Mouse (Mus musculus): ENCODE results near the gene 4933407L21Rik.

The 4933407L21Rik gene

GRCm38 (mm10) chr1:85959129-85959888 lies 31.0 kb downstream of the 4933407L21Rik start:
- DNase-seq (ENCODE audit: low read depth, low spot score) = no peak

- no peak for DNase-seq (ENCODE audit: low read depth, low spot score)
Observed at GRCm38 (mm10) chr1:85959889-85960276, 31.6 kb downstream of the 4933407L21Rik start.

GRCm38 (mm10) chr1:85960873-85961272 lies 32.6 kb downstream of the 4933407L21Rik start, which contains the start of gene Gpr55:
TSS of gene Gpr55 (minus strand) at chr1:85961007.
- DNase-seq (ENCODE audit: low read depth, low spot score) = peak; percentile 62

- DNase-seq (ENCODE audit: low read depth, low spot score) = peak; percentile 67
Observed at GRCm38 (mm10) chr1:85962081-85962480, 33.8 kb downstream of the 4933407L21Rik start.

GRCm38 (mm10) chr1:85965856-85966255 lies 37.6 kb downstream of the 4933407L21Rik start:
- DNase-seq (ENCODE audit: low read depth, low spot score) = no peak

- no peak for DNase-seq (ENCODE audit: low read depth, low spot score)
Observed at GRCm38 (mm10) chr1:85969081-85969480, 40.8 kb downstream of the 4933407L21Rik start.

GRCm38 (mm10) chr1:85969519-85969918 lies 41.2 kb downstream of the 4933407L21Rik start:
- DNase-seq (ENCODE audit: low read depth, low spot score) = no peak

- DNase-seq (ENCODE audit: low read depth, low spot score) = no peak
Observed at GRCm38 (mm10) chr1:85971070-85971469, 42.8 kb downstream of the 4933407L21Rik start.

- DNase-seq (ENCODE audit: low read depth, low spot score) = no peak
Observed at GRCm38 (mm10) chr1:85972341-85972740, 44.1 kb downstream of the 4933407L21Rik start.

- no peak for DNase-seq (ENCODE audit: low read depth, low spot score)
Observed at GRCm38 (mm10) chr1:85973468-85973877, 45.2 kb downstream of the 4933407L21Rik start.

- peak; percentile 73 for DNase-seq (ENCODE audit: low read depth, low spot score)
Observed at GRCm38 (mm10) chr1:85977709-85978108, 49.4 kb downstream of the 4933407L21Rik start.

GRCm38 (mm10) chr1:85981738-85982357 lies 53.6 kb downstream of the 4933407L21Rik start:
- peak; percentile 43 for DNase-seq (ENCODE audit: low read depth, low spot score)

GRCm38 (mm10) chr1:85985784-85986183 lies 57.5 kb downstream of the 4933407L21Rik start:
- no peak for DNase-seq (ENCODE audit: low read depth, low spot score)

- peak; percentile 53 for DNase-seq (ENCODE audit: low read depth, low spot score)
Observed at GRCm38 (mm10) chr1:85988351-85988750, 60.1 kb downstream of the 4933407L21Rik start.

GRCm38 (mm10) chr1:85988882-85989281 lies 60.6 kb downstream of the 4933407L21Rik start:
- DNase-seq (ENCODE audit: low read depth, low spot score) = peak; percentile 65

All from A20 (cell line).